Comparison of ENCODE assay signal across 10 mouse cellular contexts in genomic region chr14:32161090-32161885, GRCm38 (mm10). TPM values are rescaled to one million over a fixed set of nuclear protein-coding genes. Genes with fewer than 3 reads are reported as not detected.
A peak's percentile ranks its signal among the peaks of the same experiment; 100 is the strongest.
DNase-seq lines count a peak whose midpoint lies in the region; ATAC-seq and TF ChIP-seq lines count a peak whose summit lies in the region.
"Had no signal": no experiment of that assay in that cellular context is flagged by ENCODE, and none has a peak within 500 bp of the region (broad histone marks: within the 10 kb centered on the region; RNA-seq: fewer than 3 reads in every experiment).

No protein-coding gene starts in this region.

- no peak for ATAC-seq in forebrain, postnatal 0 days
- peak; percentile 6 for ATAC-seq in liver, embryonic 15.5 days (ENCODE audit: insufficient read depth)

- DNase-seq in gastrocnemius, adult 2 months: no peak
- DNase-seq in gastrocnemius, postnatal 14 days: no peak
- DNase-seq in forebrain, postnatal 0 days: no peak
- no peak for DNase-seq in layer of hippocampus, postnatal 25 days (ENCODE audit: extremely low spot score in 1 of 2, low spot score in 1 of 2)
- DNase-seq in layer of hippocampus, adult 11-12 months (ENCODE audit: low spot score): no peak
- no peak for DNase-seq in layer of hippocampus, adult 9-11 months

- H3K27ac ChIP-seq in gastrocnemius, adult 2 months: peak overlapping the region; percentile 93
- no peak overlapping the region for H3K27ac ChIP-seq in ES-Bruce4 (ENCODE audit: insufficient read depth, low read length)
- no peak overlapping the region for H3K27ac ChIP-seq in forebrain, postnatal 0 days (ENCODE audit: low read depth, low read length)
- H3K27ac ChIP-seq in liver, embryonic 15.5 days (replicated peaks): peak overlapping the region; percentile 98

- no peaks in the 10 kb centered on the region for H3K9me3 ChIP-seq in ES-Bruce4 (replicated peaks; ENCODE audit: control insufficient read depth, insufficient read depth, low read length, poor library complexity, severe bottlenecking)
- H3K9me3 ChIP-seq in forebrain, postnatal 0 days (ENCODE audit: low read length): no peaks in the 10 kb centered on the region
- H3K9me3 ChIP-seq in liver, embryonic 15.5 days (replicated peaks): no peaks in the 10 kb centered on the region

- no peaks in the 10 kb centered on the region for H3K36me3 ChIP-seq in ES-Bruce4 (ENCODE audit: control insufficient read depth, insufficient read depth, low read length, poor library complexity, severe bottlenecking)
- H3K36me3 ChIP-seq in forebrain, postnatal 0 days (ENCODE audit: insufficient read depth): no peaks in the 10 kb centered on the region
- no peaks in the 10 kb centered on the region; the same call in 1 of the 2 replicates for H3K36me3 ChIP-seq in liver, embryonic 15.5 days (replicated peaks)

- no peak for TF ChIP-seq CTCF in gastrocnemius, adult 2 months (IDR thresholded peaks at IDR 0.05)
- TF ChIP-seq CTCF in ES-Bruce4 (IDR thresholded peaks at IDR 0.05; ENCODE audit: low read depth, low read length): no peak
- TF ChIP-seq CTCF in forebrain, postnatal 0 days (IDR thresholded peaks at IDR 0.05; ENCODE audit: low read depth): no peak

- peak overlapping the region; percentile 77 for H3K4me3 ChIP-seq in gastrocnemius, adult 2 months
- no peak overlapping the region for H3K4me3 ChIP-seq in ES-Bruce4 (ENCODE audit: low read depth, low read length)
- H3K4me3 ChIP-seq in forebrain, postnatal 0 days (ENCODE audit: low read depth, low read length): no peak overlapping the region
- H3K4me3 ChIP-seq in liver, embryonic 15.5 days (replicated peaks): peak overlapping the region; percentile 87

- H3K4me2 ChIP-seq in forebrain, postnatal 0 days (ENCODE audit: low read depth): peak overlapping the region; percentile 89; the same call in 1 of the 2 replicates
- peak overlapping the region; percentile 74 for H3K4me2 ChIP-seq in liver, embryonic 15.5 days

- H3K9ac ChIP-seq in ES-Bruce4 (ENCODE audit: low read depth, poor library complexity, severe bottlenecking): peak overlapping the region; percentile 64
- H3K9ac ChIP-seq in forebrain, postnatal 0 days: no peak overlapping the region
- H3K9ac ChIP-seq in liver, embryonic 15.5 days: peak overlapping the region; percentile 94

- no peaks in the 10 kb centered on the region for H3K4me1 ChIP-seq in ES-Bruce4 (ENCODE audit: control insufficient read depth, insufficient read depth, low read length)
- peaks cover 15% of the 10 kb centered on the region for H3K4me1 ChIP-seq in forebrain, postnatal 0 days (ENCODE audit: insufficient read depth)
- peaks cover 66% of the 10 kb centered on the region for H3K4me1 ChIP-seq in liver, embryonic 15.5 days (replicated peaks)

- no peak for TF ChIP-seq EP300 in ES-Bruce4 (IDR thresholded peaks at IDR 0.05; ENCODE audit: insufficient read depth, low read depth, low read length)

- no peak for TF ChIP-seq POLR2A in ES-Bruce4 (IDR thresholded peaks at IDR 0.05; ENCODE audit: insufficient read depth, low read length)

- intact Hi-C loops in gastrocnemius, adult 2 months (cut with DNase I): no loop called here
- intact Hi-C loops in gastrocnemius, postnatal 14 days (cut with DNase I; ENCODE audit: low total_unique reads): no loop called here

- H3K27me3 ChIP-seq in ES-Bruce4 (ENCODE audit: control insufficient read depth, insufficient read depth, low read length, poor library complexity, severe bottlenecking): no peaks in the 10 kb centered on the region
- no peaks in the 10 kb centered on the region for H3K27me3 ChIP-seq in forebrain, postnatal 0 days (ENCODE audit: insufficient read depth, low read length)
- no peaks in the 10 kb centered on the region for H3K27me3 ChIP-seq in liver, embryonic 15.5 days

- 88% methylated on average over 12 of the region's 12 CpGs for WGBS in forebrain, postnatal 0 days
- 50% methylated on average over 12 of the region's 12 CpGs for WGBS in liver, embryonic 15.5 days (ENCODE audit: insufficient replicate concordance)

RNA-seq across cellular contexts. Expression of gene Ncoa4, which starts 1.6 kb away (rescaled TPM):
- 10 to 100 TPM; 60.8 to 77.6 TPM for total RNA-seq in gastrocnemius, adult 2 months (2021)
- total RNA-seq in gastrocnemius, postnatal 14 days (2021): 10 to 100 TPM; 46.7 to 51.1 TPM
- 119 and 125 TPM in 2 replicates for polyA plus RNA-seq in ES-Bruce4 (2011; ENCODE audit: insufficient read depth, insufficient read length, low read depth, missing spikeins)
- 143 and 153 TPM in 2 replicates for total RNA-seq in forebrain, postnatal 0 days (2014; rRNA removed)
- polyA plus RNA-seq in forebrain, postnatal 0 days (2015; fragmentation: Nextera tagmentation; extraction: Ambion mirVana): 77.9 and 83.8 TPM in 2 replicates
- polyA plus RNA-seq in liver, embryonic 15.5 days (2015; fragmentation: Nextera tagmentation; extraction: Ambion mirVana): 332 and 365 TPM in 2 replicates
- total RNA-seq in layer of hippocampus, postnatal 25 days (2021): 100 to 1,000 TPM; 123 to 130 TPM

RNA-seq across cellular contexts. Expression of gene Msmb, which starts 19.5 kb away (rescaled TPM):
- total RNA-seq in gastrocnemius, adult 2 months (2021): not detected
- not detected for total RNA-seq in gastrocnemius, postnatal 14 days (2021)
- polyA plus RNA-seq in ES-Bruce4 (2011; ENCODE audit: insufficient read depth, insufficient read length, low read depth, missing spikeins): not detected in 2 replicates
- not detected in 2 replicates for total RNA-seq in forebrain, postnatal 0 days (2014; rRNA removed)
- not detected in 2 replicates for polyA plus RNA-seq in forebrain, postnatal 0 days (2015; fragmentation: Nextera tagmentation; extraction: Ambion mirVana)
- 0.30 and 0.31 TPM in 2 replicates for polyA plus RNA-seq in liver, embryonic 15.5 days (2015; fragmentation: Nextera tagmentation; extraction: Ambion mirVana)
- not detected for total RNA-seq in layer of hippocampus, postnatal 25 days (2021)
- total RNA-seq: common myeloid progenitor, adult 5-6 weeks had no signal
- polyA plus RNA-seq: urinary bladder, adult 2 months had no signal

RNA-seq across cellular contexts. Expression of gene Timm23, which starts 40.4 kb away (rescaled TPM):
- total RNA-seq in gastrocnemius, adult 2 months (2021): 100 to 1,000 TPM; 187 to 209 TPM
- total RNA-seq in gastrocnemius, postnatal 14 days (2021): 100 to 1,000 TPM; 145 to 160 TPM
- 170 and 189 TPM in 2 replicates for polyA plus RNA-seq in ES-Bruce4 (2011; ENCODE audit: insufficient read depth, insufficient read length, low read depth, missing spikeins)
- 123 and 160 TPM in 2 replicates for total RNA-seq in forebrain, postnatal 0 days (2014; rRNA removed)
- polyA plus RNA-seq in forebrain, postnatal 0 days (2015; fragmentation: Nextera tagmentation; extraction: Ambion mirVana): 253 and 292 TPM in 2 replicates
- 159 and 163 TPM in 2 replicates for polyA plus RNA-seq in liver, embryonic 15.5 days (2015; fragmentation: Nextera tagmentation; extraction: Ambion mirVana)
- 10 to 100 TPM; 76.2 to 79.4 TPM for total RNA-seq in layer of hippocampus, postnatal 25 days (2021)

RNA-seq across cellular contexts. Expression of gene Parg, which starts 40.5 kb away (rescaled TPM):
- 10 to 100 TPM; 21.4 to 22.0 TPM for total RNA-seq in gastrocnemius, adult 2 months (2021)
- total RNA-seq in gastrocnemius, postnatal 14 days (2021): 10 to 100 TPM; 15.1 to 19.0 TPM
- polyA plus RNA-seq in ES-Bruce4 (2011; ENCODE audit: insufficient read depth, insufficient read length, low read depth, missing spikeins): 73.1 and 78.6 TPM in 2 replicates
- total RNA-seq in forebrain, postnatal 0 days (2014; rRNA removed): 46.9 and 56.0 TPM in 2 replicates
- polyA plus RNA-seq in forebrain, postnatal 0 days (2015; fragmentation: Nextera tagmentation; extraction: Ambion mirVana): 27.8 and 28.9 TPM in 2 replicates
- polyA plus RNA-seq in liver, embryonic 15.5 days (2015; fragmentation: Nextera tagmentation; extraction: Ambion mirVana): 13.0 and 13.1 TPM in 2 replicates
- 10 to 100 TPM; 51.4 to 51.9 TPM for total RNA-seq in layer of hippocampus, postnatal 25 days (2021)

Comparison
In these comparisons a context has a peak if more than half of its experiments do, and no peak if none do; other contexts are left out.
1. H3K27ac ChIP-seq: peak in gastrocnemius, adult 2 months (single experiment) and liver, embryonic 15.5 days (single experiment); none in ES-Bruce4 (single experiment) and forebrain, postnatal 0 days (single experiment).
2. H3K4me3 ChIP-seq: peak in gastrocnemius, adult 2 months (single experiment) and liver, embryonic 15.5 days (single experiment); none in ES-Bruce4 (single experiment) and forebrain, postnatal 0 days (single experiment).